Mouse (Mus musculus) hematopoietic stem cell, adult 5-6 weeks (primary cell): ENCODE results near the gene Fam210b. TPM values are rescaled to one million over a fixed set of nuclear protein-coding genes. Genes with fewer than 3 reads are reported as not detected.

ENCODE experiments used
- ATAC-seq, 2 experiments: fragments of 125-278 bp in 1 of 2; replicated peaks in 1 of 2; 2 replicates each; pipeline ENCODE4 v1.8.0; 2016 to 2017; ENCODE audit warnings: inconsistent platforms in 2 of 2, mild to moderate bottlenecking in 2 of 2, moderate number of reproducible peaks in 2 of 2, low read depth in 1 of 2, moderate TSS enrichment in 1 of 2; ENCODE audit not compliant: low FRiP score in 2 of 2, poor library complexity in 2 of 2, severe bottlenecking in 2 of 2, insufficient read depth in 1 of 2, low TSS enrichment in 1 of 2
- total RNA-seq: library from RNA; stranded (forward); fragments of 172-1452, 232-1000 nt; gene quantifications from 2 replicates; pipeline ENCODE4 v1.2.3, GENCODE M21; 2017

Gene Fam210b
- total RNA-seq, 1 experiment from 2014 or later = 5.3 TPM

- peak; percentile 32 to 57; a peak in 2 of 4 replicates for ATAC-seq
Measured at GRCm38 (mm10) chr2:172384715-172385114, 39.4 kb downstream of the Fam210b start.

- 0 out of 4 replicates have a peak, but pooled peaks of 1 of the 2 experiments have one; percentile 8 for ATAC-seq
Measured at GRCm38 (mm10) chr2:172390341-172390740, 45.0 kb downstream of the Fam210b start.

DNA sequence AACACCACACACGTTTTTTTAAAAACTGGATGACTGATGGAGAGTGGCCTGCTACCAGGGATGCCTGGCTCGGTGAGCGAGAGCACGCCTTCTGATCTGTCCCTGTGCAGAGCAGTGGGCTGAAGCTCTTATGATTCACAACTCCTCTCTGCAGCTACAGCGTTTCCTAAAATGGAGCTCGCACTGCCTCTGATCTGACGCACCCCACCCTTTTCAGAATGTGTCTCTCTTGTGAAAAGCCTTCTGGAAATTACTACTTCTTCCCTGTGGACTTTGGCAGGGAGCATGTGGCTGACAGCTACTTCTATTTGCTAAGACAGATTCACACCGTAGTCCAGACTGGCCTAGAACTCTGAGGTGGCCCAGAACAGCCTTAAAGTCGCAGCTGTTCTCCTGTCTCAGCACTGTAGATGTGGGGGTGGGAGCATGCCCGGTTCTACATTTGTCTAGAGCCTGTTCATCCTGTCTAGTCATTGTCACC is 46.7 kb downstream of the Fam210b start:
- no peak for ATAC-seq

DNA sequence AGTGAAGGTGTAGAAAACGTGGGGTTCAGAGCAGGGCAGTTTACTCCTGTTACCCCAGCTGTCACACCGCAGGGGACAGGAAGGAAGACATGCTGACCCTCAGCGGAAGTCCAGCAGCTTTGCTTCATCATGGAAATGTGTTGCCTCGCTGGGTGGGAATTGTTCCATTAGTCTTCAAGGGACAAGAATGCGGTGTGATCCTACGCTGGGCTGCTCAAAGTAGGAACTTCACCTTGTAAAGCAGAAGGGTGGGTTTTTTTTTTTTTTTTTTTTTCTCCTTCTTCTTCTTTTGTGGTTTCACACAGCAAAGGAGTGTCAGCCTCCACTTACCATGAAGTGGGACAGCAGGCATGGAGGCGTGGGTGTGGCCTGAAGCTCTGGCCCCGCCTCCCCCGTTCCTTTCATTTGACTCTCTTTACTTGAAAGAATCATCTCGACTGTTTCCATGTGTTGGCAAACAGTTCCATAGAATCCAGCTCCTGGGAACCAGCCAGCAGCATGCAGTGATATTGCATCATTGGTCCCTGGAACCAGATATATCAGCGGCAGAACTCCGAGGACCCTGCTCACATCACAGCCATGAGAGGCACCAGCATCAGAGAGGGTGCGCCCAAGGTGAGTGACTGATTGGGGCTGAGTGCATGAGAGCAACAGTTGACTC is 48.2 kb downstream of the Fam210b start, which contains the start of gene Cass4:
Gene Cass4, plus strand, starts transcription at position 404 of the 661 bp plus-strand sequence.
- ATAC-seq = peak; percentile 82 to 86

- no peak for ATAC-seq
Measured at GRCm38 (mm10) chr2:172394052-172394392, 48.7 kb downstream of the Fam210b start.

DNA sequence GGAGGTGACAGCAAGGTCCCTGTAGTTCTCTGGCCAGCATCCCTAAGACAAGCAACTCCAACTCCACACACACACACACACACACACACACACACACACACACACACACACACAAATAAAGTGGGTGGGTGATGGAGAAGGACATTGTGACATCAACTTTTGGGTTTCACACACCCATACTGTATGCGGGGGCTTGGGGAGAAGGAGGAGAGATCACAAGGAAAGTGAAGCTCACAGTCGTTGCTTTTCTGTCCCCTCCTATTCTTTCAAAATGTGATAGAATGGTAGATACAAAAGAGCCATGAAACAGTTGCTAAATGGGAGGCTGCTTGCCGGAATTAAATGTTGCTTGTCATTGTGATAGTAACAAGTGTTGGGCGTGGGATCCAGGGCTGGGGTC is 49.3 kb downstream of the Fam210b start:
- ATAC-seq = no peak

DNA sequence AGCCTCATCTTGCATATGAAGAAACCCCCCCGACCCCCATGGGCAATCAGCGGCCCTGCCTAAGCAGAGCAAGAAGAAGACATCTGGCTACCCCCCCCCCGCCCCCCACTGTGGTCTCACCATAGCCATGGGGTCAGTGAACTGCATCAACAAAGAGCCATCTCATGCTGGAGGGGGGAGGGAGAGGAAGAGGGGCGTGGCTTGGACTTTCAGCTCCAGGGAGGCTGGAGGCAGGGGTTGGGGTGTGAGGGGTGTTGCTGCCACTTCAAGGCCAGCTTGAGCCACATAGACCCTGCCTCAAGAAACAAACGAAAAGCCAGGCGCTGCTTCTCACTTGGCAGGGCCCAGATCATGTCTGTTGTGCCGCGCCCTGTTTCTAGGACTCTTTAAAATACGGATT is 50.6 kb downstream of the Fam210b start:
- ATAC-seq = no peak

GRCm38 (mm10) chr2:172399901-172400300 is 54.5 kb downstream of the Fam210b start:
- peak; percentile 23; a peak in 3 of 4 replicates for ATAC-seq

- ATAC-seq = peak; percentile 95 to 96
Measured at GRCm38 (mm10) chr2:172401116-172401825, 55.9 kb downstream of the Fam210b start.

- ATAC-seq = no peak
Measured at GRCm38 (mm10) chr2:172404239-172404638, 58.9 kb downstream of the Fam210b start.

- no peak for ATAC-seq
Measured at GRCm38 (mm10) chr2:172405011-172405410, 59.6 kb downstream of the Fam210b start.

Other genes with a start within 250 kb of the Fam210b start
- not detected in 2 replicates for gene Mc3r, start 97.1 kb upstream of the Fam210b start, total RNA-seq
- 42.8 and 50.7 TPM in 2 replicates for gene Aurka, start 25.0 kb downstream of the Fam210b start, total RNA-seq
- 28.4 and 41.6 TPM in 2 replicates for gene Cstf1, start 25.1 kb downstream of the Fam210b start, total RNA-seq
- gene Cass4, start 48.2 kb downstream of the Fam210b start, total RNA-seq = 1.0 and 2.7 TPM in 2 replicates
- gene Rtf2, start 95.0 kb downstream of the Fam210b start, total RNA-seq = 159 and 187 TPM in 2 replicates
- gene Gcnt7, start 113.0 kb downstream of the Fam210b start, total RNA-seq = 0.13 and 0.15 TPM in 2 replicates
- gene Fam209, start 127.0 kb downstream of the Fam210b start, total RNA-seq = 3.1 and 3.4 TPM in 2 replicates
- not detected in 2 replicates for gene Tfap2c, start 204.0 kb downstream of the Fam210b start, total RNA-seq